Mouse (Mus musculus) cerebellum, adult 8-10 months (tissue): ENCODE results near the gene Sec24c.

Source experiments
- DNase-seq: peaks from one replicate; pipeline ENCODE4 v3.0.0; 2022

Sec24c gene

DNA sequence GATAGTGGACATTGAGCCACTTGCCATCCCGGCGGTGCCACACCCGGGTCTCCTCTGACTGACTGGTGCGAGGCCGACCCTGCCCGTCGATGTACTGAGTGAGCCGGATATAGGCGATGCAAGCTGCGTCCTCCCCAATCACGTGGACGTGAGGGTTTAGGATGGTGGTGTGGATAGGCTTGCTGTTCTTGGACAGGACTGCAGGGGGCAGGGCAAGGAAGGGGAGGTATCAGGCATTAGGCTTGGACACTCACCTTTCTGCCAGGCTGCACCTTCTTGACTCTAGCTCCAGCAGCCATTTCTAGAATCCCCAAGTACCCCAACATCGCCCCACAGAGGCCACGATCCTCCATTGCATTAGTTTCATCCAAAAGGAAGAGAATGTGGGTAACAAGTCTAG lies 63.2 kb downstream of the Sec24c start:
- DNase-seq = peak; percentile 57

DNA sequence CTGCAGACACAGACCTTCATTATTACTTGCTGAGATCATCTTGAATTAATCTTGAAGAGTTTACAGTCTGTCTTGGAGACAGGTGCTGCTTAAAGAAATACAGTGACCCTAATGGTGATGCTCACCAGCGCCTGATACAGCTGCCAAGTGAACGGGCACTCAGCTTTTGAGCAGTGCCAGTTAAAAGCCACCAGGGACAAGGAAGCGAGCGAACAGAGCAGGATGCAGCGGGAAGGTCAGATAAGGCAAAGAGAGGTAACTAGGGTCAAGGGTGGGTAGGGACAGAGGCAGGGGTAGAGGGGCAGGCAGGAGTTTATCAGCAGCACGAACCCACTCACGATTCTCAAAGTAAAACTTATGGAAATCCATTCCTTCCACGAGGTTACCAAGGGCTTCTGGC lies 64.4 kb downstream of the Sec24c start:
- no peak for DNase-seq

DNA sequence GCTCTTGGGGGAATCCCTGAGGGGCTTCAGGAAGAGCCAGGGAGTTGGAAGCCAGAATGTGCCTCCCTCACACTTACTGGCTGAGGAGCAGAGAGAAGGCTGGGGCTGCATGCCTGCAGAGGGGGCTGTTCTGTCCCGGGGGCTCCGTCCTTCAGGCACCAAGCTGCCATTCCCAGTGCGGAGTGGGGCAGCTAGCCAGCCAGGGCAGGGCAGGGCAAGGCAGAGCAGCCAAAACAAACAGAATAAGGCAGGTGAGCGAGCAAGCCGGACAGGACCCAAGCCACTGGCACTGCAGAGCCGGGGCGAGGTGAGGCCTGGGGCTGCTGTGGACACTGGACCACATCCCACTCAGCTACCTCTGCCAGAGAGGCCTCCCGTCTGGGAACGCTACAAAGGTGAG lies 67.2 kb downstream of the Sec24c start:
- no peak for DNase-seq

DNA sequence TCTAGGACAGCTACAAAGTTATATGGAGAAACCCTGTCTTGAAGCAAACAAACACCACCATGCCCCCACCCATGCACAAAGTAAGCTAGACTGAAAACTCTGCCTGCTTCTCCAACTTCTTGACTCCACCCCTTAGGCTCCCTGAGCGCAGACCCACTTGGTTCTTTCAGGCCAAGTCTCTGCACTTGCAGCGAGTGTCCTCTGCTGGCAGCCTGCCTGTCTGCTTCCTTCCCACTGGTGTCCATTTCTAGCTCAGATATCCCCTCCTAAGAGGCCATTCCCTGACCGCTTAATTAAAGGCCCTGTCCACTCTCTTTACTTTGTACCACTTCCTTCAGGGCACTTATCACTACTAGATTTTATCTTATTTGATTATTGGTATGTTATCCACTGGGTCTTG lies 69.5 kb downstream of the Sec24c start:
- no peak for DNase-seq
